Mouse (Mus musculus) left cerebral cortex, adult 18-20 months (tissue): ENCODE measurements around the gene Ubr2. TPM values are rescaled to one million over a fixed set of nuclear protein-coding genes. Genes with fewer than 3 reads are reported as not detected.

ENCODE experiments used
- DNase-seq, 2 experiments: peaks; one replicate each; pipeline ENCODE4 v3.0.0; 2021 to 2022; ENCODE audit warnings: low spot score in 2 of 2, mixed read lengths in 1 of 2
- total RNA-seq, 2 experiments: library from RNA; stranded (reverse); gene quantifications; 2 replicates each; pipeline ENCODE4 v1.2.3; 2021

Ubr2 gene
- total RNA-seq, 2 experiments from 2014 or later = 54.7 to 55.3 TPM

GRCm38 (mm10) chr17:46929897-46930296, 80.5 kb downstream of the Ubr2 start:
- DNase-seq = no peak

- no peak for DNase-seq
These were observed 81.1 kb downstream of the Ubr2 start for GRCm38 (mm10) chr17:46929277-46929676.

DNA sequence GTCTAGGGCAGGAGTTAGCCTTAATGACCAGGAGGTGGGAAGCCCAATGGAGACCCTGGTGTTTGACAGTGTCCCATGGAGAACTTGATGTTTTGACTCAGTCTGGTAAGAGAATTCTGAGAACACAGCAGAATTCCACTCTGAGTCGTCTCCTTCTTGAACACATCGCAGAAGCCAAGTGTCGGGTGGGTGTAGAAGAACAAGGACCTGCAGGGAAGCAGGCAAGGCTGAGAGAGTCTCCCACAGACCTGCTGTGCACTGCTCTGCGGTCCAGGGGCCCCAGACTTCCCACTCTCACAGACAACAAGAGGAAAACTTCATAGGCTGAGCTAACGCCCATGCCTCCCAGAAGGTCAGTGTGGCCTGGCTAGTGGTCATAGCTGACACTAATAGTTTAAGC, 82.6 kb downstream of the Ubr2 start:
- peak; percentile 45 to 63 for DNase-seq

DNA sequence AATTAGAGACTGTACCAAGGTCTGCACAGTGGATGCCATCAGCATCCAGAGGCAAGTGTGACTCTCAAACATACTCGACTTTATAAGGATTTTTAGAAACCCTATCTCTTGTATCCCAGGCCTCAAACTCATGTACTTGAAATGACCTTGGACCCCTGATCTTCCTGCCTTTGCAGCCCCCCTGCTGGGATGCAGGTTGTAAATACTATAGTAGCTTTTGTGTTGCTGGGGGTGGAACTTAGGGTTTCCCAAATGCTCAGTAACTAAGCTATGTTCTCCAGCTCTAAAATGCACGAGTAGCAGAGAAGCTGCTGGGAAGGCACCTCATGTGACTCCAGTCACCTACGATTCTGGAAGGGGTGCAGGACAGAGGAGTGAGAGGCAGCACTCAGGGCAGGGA, 83.4 kb downstream of the Ubr2 start:
- no peak for DNase-seq

GRCm38 (mm10) chr17:46926192-46926591, 84.2 kb downstream of the Ubr2 start:
- no peak for DNase-seq

DNA sequence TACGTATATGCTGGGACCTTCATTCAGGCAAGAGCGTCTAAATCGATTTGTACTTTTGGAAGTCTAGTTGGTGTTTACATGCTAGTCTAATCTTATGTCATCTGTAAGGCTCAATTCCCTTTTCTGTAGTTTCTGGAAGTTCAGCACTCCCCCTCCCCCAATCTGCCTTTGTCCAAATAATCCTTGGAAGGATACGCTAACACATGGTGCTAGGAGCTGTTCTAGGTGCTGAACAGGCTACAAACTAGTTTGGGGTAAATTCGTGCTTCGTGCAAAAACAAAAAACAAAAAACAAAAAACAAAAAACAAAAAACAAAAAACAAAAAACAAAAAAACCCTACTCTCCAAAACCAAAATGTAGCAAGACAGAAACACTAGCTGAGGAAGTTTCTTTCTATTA, 89.5 kb downstream of the Ubr2 start:
- DNase-seq = no peak

GRCm38 (mm10) chr17:46918951-46919350, 91.4 kb downstream of the Ubr2 start:
- DNase-seq = no peak

GRCm38 (mm10) chr17:46915129-46915528, 95.2 kb downstream of the Ubr2 start:
- no peak for DNase-seq

- no peak for DNase-seq
These were observed 98.0 kb downstream of the Ubr2 start for GRCm38 (mm10) chr17:46912331-46912730.

- no peak for DNase-seq
These were observed 100.2 kb downstream of the Ubr2 start, which contains the start of gene Prph2 for GRCm38 (mm10) chr17:46910186-46910585. Prph2 (plus strand) TSS chr17:46910459.

GRCm38 (mm10) chr17:46903876-46904490, 106.4 kb downstream of the Ubr2 start:
- DNase-seq = peak; percentile 80 to 82

GRCm38 (mm10) chr17:46900941-46901340, 109.4 kb downstream of the Ubr2 start:
- DNase-seq = no peak

- DNase-seq = no peak
These were observed 113.0 kb downstream of the Ubr2 start for GRCm38 (mm10) chr17:46897221-46897950.

DNA sequence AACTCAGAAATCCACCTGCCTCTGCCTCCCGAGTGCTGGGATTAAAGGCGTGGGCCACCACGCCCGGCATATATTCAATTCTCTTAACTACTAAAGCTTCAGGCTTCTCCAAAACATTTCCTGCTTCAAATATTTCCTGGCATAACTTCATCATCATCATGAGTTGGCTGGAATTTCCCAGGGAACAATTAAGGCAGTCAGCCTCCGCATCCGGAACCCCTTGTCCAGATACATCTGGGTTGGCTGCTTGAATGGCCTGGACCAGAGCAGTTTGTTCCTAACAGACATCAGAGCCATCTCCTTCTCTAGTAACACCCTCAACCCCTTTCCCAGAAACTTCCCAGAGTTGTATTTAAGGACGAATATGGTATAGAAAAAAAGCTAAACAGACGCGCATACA, 114.9 kb downstream of the Ubr2 start:
- no peak for DNase-seq

DNA sequence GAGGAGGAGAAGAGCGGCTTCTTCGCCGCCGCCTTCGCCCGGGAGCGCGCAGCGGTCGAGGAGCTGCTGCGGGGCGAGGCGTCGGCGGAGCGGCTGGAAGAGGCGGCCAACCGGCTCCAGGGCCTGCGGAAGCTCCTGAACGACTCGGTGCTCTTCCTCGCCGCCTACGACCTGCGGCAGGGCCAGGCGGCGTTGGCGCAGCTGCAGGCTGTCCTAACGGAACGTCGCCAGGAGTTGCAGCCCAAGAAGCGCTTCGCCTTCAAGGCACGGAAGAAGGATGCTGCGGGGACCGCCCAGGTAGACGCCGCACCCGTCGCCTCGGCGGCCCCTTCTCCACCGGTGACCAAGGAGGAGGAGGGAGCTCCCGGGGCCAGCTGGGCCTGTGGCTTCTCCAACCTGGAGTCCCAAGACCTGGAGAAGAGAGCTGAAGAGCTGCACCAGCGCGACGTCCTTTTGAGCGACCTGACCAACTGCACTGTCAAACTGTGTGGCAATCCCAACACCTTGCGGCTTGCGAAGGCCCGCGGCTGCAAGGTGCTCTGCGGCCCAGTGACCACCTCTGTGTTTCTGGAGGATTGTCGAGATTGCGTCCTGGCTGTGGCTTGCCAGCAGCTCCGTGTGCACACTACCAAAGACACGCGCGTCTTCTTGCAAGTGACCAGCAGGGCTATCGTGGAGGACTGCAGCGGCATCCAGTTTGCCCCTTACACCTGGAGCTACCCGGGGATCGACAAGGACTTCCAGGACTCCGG, 119.3 kb downstream of the Ubr2 start:
- DNase-seq = peak; percentile 55 to 72

DNA sequence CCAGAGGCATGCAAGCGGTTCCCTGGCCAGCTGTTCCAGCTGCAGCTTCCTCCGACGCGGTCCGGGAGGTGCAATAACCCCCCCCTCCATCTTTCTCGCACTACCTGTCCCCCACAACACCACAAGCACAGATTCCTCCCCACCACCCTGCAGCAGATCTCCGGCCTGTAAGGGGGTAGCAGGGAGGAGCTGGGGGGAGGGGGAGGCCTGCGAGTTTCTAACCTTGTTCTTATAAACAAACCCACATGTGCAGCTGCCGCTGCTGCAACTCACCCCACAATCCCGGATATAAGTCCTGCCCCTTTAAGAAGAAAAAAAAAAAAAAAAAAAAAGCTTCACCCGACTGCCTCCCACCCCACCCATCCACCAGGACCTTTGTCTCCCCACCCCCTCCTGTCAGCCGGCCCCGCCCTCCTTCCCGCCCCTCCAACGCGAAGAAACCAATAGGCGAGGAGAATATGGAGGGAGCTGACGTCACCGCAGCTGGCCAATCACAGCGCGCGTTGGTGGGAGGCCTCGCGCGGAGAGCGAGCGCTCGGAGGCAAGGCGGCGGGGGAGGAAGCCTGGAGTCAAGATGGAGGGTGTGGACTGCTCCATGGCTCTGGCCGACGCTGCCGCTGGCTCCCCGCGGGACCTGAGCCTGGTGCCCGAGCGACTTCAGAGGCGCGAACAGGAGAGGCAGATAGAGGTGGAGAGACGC, 120.1 kb downstream of the Ubr2 start, which contains the start of gene Tbcc:
Tbcc (plus strand) TSS at position 569 of the 700 bp plus-strand sequence.
- peak; percentile 97 for DNase-seq

- peak; percentile 74 to 78 for DNase-seq
These were observed 120.8 kb downstream of the Ubr2 start for GRCm38 (mm10) chr17:46889450-46890084.

DNA sequence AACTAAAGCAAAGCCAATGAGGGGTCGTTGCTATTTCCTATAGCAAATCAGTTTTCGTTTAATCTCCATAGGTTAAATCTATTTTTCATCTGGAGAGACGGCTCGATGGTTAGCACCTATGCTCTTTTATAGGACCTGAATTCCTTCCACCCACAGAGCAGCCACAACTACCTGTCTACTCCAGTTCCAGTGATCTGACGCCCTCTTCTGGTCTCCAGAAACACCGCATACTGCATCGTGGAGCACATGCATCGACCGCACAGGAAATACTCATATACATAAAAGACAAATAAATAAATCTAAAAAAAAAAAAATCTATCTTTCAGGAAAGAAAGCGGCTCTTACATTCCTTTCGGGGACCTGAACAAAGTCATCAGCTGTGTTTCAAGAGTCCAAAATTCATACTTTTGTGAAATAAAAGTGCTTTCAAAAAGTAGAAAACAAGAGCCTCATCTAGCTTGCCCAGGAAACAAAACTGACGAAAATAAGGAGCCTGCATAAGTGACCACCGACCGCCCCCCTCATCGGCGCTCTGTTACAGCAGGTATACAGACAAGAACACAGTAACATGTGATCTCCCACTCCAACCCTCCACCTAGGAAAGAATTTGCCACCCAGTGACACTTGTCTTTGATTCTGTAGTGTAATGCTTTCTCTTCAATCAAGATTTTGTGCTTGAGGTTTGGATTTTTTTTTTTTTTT, 121.7 kb downstream of the Ubr2 start:
- peak; percentile 50 to 58 for DNase-seq

DNA sequence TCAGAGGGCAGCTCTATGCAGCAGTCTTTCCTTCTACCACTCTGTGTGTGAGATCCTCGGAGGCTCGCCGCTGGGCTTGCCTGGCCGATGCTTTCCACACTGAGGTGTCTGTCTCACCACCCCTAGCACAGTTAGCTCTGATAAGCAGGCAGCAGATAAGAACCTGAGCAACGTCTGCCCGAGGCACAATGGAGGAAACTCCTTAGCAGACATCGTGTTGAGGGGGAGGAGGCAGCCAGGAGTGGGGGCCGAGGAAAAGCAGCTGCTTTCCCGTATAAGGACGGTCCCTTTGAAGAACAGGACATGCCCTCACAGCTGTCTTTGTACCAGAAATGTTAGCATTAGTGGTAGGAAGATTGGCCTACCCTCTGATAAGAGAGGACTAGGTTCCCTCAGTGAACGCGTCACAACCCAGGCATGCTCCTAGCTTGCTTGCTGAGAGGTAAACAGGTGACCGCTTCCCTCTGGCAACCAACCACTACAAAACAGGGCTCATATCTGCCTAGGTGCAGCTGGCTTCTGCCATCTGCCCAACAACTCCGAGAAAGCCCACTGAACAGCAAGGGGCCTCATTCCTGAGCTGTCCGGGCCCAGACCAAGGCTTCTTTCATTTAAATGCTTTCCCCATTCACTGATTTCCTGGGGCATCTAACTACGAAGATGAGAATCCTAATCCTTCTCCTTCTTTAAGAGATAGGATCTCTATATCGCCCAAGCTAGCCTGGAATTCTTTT, 124.3 kb downstream of the Ubr2 start:
- no peak for DNase-seq
